Mouse (Mus musculus) kidney, postnatal 25 days (tissue): ENCODE measurements around the gene Lsm14a.

Experiments
- DNase-seq, 2 experiments: peaks; one replicate each; pipeline ENCODE4 v3.0.0; 2021; ENCODE audit warnings: mixed read lengths in 2 of 2

Lsm14a gene

GRCm38 (mm10) chr7:34393215-34393614 lies at the start of gene Lsm14a:
Lsm14a (minus strand) TSS chr7:34393315.
- DNase-seq = no peak

GRCm38 (mm10) chr7:34438903-34439302 lies 45.8 kb upstream of the Lsm14a start:
- peak in 1 of 2 experiments; percentile 34 for DNase-seq

- no peak for DNase-seq
Measured at GRCm38 (mm10) chr7:34433597-34433996, 40.5 kb upstream of the Lsm14a start.

GRCm38 (mm10) chr7:34421201-34421600 lies 28.1 kb upstream of the Lsm14a start:
- DNase-seq = no peak

- peak; percentile 41 to 61 for DNase-seq
Measured at GRCm38 (mm10) chr7:34407492-34407891, 14.4 kb upstream of the Lsm14a start.

GRCm38 (mm10) chr7:34403876-34404275 lies 10.8 kb upstream of the Lsm14a start:
- DNase-seq = peak; percentile 40 to 61

- DNase-seq = no peak
Measured at GRCm38 (mm10) chr7:34400070-34400469, 7.0 kb upstream of the Lsm14a start.

GRCm38 (mm10) chr7:34398831-34399230 lies 5.7 kb upstream of the Lsm14a start:
- no peak for DNase-seq

- DNase-seq = no peak
Measured at GRCm38 (mm10) chr7:34396791-34397190, 3.7 kb upstream of the Lsm14a start.

- DNase-seq = no peak
Measured at GRCm38 (mm10) chr7:34395761-34396160, 2.6 kb upstream of the Lsm14a start.

- DNase-seq = no peak
Measured at GRCm38 (mm10) chr7:34394636-34395035, 1.5 kb upstream of the Lsm14a start.

GRCm38 (mm10) chr7:34394091-34394490 lies 976 bp upstream of the Lsm14a start:
- DNase-seq = no peak

- peak in 1 of 2 experiments; percentile 14 for DNase-seq
Measured at GRCm38 (mm10) chr7:34392335-34392734, 780 bp downstream of the Lsm14a start.

GRCm38 (mm10) chr7:34391711-34392110 lies 1.4 kb downstream of the Lsm14a start:
- DNase-seq = peak in 1 of 2 experiments; percentile 21

GRCm38 (mm10) chr7:34390834-34391155 lies 2.3 kb downstream of the Lsm14a start:
- peak in 1 of 2 experiments; percentile 23 for DNase-seq

GRCm38 (mm10) chr7:34390111-34390833 lies 2.8 kb downstream of the Lsm14a start:
- DNase-seq = peak in 1 of 2 experiments; percentile 29

GRCm38 (mm10) chr7:34389277-34390085 lies 3.6 kb downstream of the Lsm14a start:
- DNase-seq = peak; percentile 94 to 96

GRCm38 (mm10) chr7:34388445-34389276 lies 4.5 kb downstream of the Lsm14a start:
- DNase-seq = peak; percentile 73 to 80

- peak in 1 of 2 experiments; percentile 37 for DNase-seq
Measured at GRCm38 (mm10) chr7:34387784-34388444, 5.2 kb downstream of the Lsm14a start.

- DNase-seq = no peak
Measured at GRCm38 (mm10) chr7:34382803-34383202, 10.3 kb downstream of the Lsm14a start.

GRCm38 (mm10) chr7:34381733-34382132 lies 11.4 kb downstream of the Lsm14a start:
- DNase-seq = no peak

GRCm38 (mm10) chr7:34380311-34380710 lies 12.8 kb downstream of the Lsm14a start:
- no peak for DNase-seq

- no peak for DNase-seq
Measured at GRCm38 (mm10) chr7:34373906-34374305, 19.2 kb downstream of the Lsm14a start.
